Mouse (Mus musculus) limb, embryonic 12.5 days (tissue): ENCODE data around the gene Crhr1. TPM values are rescaled to one million over a fixed set of nuclear protein-coding genes. Genes with fewer than 3 reads are reported as not detected.

Source experiments
- ATAC-seq: fragments of 200-750 bp; cut with Nextera tagmentation; 2 replicates; pipeline ENCODE4 v1.8.0; 2017; ENCODE audit warnings: low read depth, moderate TSS enrichment; ENCODE audit not compliant: insufficient number of reproducible peaks, insufficient read depth, low FRiP score, low TSS enrichment
- H3K27ac ChIP-seq: fragments of 300-500 bp; sonication (generic); 2 replicates; pipeline ENCODE4 v1.5.1; 2016; ENCODE audit warnings: mild to moderate bottlenecking, moderate library complexity
- H3K27me3 ChIP-seq: fragments of 300-500 bp; sonication (generic); 2 replicates; pipeline ENCODE4 v1.6.1; 2016; ENCODE audit warnings: mild to moderate bottlenecking, moderate library complexity
- H3K36me3 ChIP-seq: fragments of 300-500 bp; sonication (generic); 2 replicates; pipeline ENCODE4 v1.6.1; 2016; ENCODE audit warnings: mild to moderate bottlenecking, moderate library complexity
- H3K4me1 ChIP-seq: fragments of 300-500 bp; sonication (generic); replicated peaks from 2 replicates; pipeline ENCODE4 v1.6.1; 2016
- H3K4me2 ChIP-seq: fragments of 300-500 bp; sonication (generic); 2 replicates; pipeline ENCODE4 v1.6.1; 2016; ENCODE audit warnings: mild to moderate bottlenecking, moderate library complexity
- H3K4me3 ChIP-seq: fragments of 300-500 bp; sonication (generic); replicated peaks from 2 replicates; pipeline ENCODE4 v1.5.1; 2016; ENCODE audit warnings: mild to moderate bottlenecking
- H3K9ac ChIP-seq: fragments of 300-500 bp; sonication (generic); replicated peaks from 2 replicates; pipeline ENCODE4 v1.6.1; 2016; ENCODE audit warnings: mild to moderate bottlenecking, moderate library complexity
- H3K9me3 ChIP-seq: fragments of 300-500 bp; sonication (generic); 2 replicates; pipeline ENCODE4 v1.6.1; 2016; ENCODE audit warnings: mild to moderate bottlenecking, moderate library complexity
- WGBS: fragments of 180-500 bp; shearing (Covaris S2); methylation state at CpG from one replicate; pipeline ENCODE4 v1.1.7; 2016; 5-methylcytosine and 5-hydroxymethylcytosine counted together
- polyA plus RNA-seq: library from polyadenylated mRNA; unstranded; fragments of >200 nt; fragmentation: Nextera tagmentation; extraction: Ambion mirVana; gene quantifications from 2 replicates; pipeline ENCODE4 v1.2.1, GENCODE M21; 2016

The Crhr1 gene
- polyA plus RNA-seq, 1 experiment from 2014 or later: 0.31 TPM

- Histone ChIP-seq H3K27me3 (peaks cover 86% of the 10 kb centered on the region), H3K27ac (no peak overlapping the region), H3K4me2 (peak overlapping the region; percentile 99), H3K4me3 (peak overlapping the region; percentile 61), H3K4me1 (peaks cover 22% of the 10 kb centered on the region), H3K9me3 (no peaks in the 10 kb centered on the region), H3K36me3 (no peaks in the 10 kb centered on the region), H3K9ac (peak overlapping the region; percentile 69)
- WGBS: under 1% methylated on average over 47 of the region's 47 CpGs
- no peak for ATAC-seq
Measured at GRCm38 (mm10) chr11:104133442-104133983, 858 bp downstream of the Crhr1 start.

DNA sequence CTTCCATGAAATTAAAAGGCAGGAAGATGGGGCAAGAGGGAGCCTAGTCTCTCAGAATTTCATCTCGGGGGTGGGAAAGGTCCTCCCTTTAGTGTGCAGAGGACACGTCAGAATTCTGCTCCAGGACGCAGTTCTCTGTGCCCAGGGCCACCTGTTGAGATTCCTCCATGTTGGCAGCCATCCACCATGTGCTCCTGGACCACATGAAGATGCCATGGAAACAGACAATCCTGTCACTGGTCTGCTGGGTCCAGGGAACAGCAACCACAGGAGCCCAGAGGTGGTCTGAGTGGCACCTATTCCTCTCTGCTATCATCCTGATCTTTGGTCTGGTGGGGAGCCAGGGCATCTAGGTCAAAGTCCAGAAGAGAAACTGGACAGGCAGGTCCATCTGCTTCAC, 6.3 kb downstream of the Crhr1 start:
- H3K36me3 ChIP-seq: no peaks in the 10 kb centered on the region
- H3K4me1 ChIP-seq: no peaks in the 10 kb centered on the region
- H3K9ac ChIP-seq: no peak overlapping the region
- WGBS: 71% methylated on average over 3 of the region's 3 CpGs
- no peak overlapping the region for H3K4me2 ChIP-seq
- H3K27ac ChIP-seq: no peak overlapping the region
- H3K27me3 ChIP-seq: peaks cover 58% of the 10 kb centered on the region
- H3K9me3 ChIP-seq: no peaks in the 10 kb centered on the region
- ATAC-seq: no peak
- H3K4me3 ChIP-seq: no peak overlapping the region

GRCm38 (mm10) chr11:104144930-104145329, 12.3 kb downstream of the Crhr1 start:
- no peak overlapping the region for H3K9ac ChIP-seq
- 100% methylated on average over 1 of the region's 1 CpGs for WGBS
- no peaks in the 10 kb centered on the region for H3K36me3 ChIP-seq
- H3K4me2 ChIP-seq: no peak overlapping the region
- ATAC-seq: no peak
- H3K4me3 ChIP-seq: no peak overlapping the region
- H3K4me1 ChIP-seq: no peaks in the 10 kb centered on the region
- H3K27ac ChIP-seq: no peak overlapping the region
- H3K9me3 ChIP-seq: no peaks in the 10 kb centered on the region
- H3K27me3 ChIP-seq: peaks cover 13% of the 10 kb centered on the region; the same call in 1 of the 2 replicates

DNA sequence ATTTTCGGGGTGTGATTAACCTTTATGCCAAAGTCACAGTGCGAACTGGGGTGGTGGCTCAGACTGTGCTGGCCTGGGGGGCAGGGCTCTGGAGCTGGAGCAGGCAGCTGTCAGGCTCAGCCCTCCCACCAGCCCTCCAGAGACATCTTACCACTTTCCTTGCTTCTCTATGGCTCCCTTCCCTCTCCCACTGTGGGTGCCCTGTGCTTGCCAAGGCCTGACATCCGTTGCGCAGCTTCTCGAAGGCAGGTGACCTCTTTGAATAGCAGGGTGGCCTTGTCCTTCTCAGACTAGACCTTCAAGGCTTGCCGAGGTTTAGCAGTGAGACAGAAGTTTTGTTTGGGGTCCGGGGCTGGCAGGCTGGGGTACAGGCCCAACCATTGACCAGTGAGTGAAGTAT, 16.1 kb downstream of the Crhr1 start:
- no peak overlapping the region for H3K4me2 ChIP-seq
- no peak overlapping the region for H3K9ac ChIP-seq
- H3K36me3 ChIP-seq: no peaks in the 10 kb centered on the region
- WGBS: 64% methylated on average over 7 of the region's 7 CpGs
- no peak overlapping the region for H3K4me3 ChIP-seq
- peaks cover 10% of the 10 kb centered on the region; the same call in 1 of the 2 replicates for H3K4me1 ChIP-seq
- H3K9me3 ChIP-seq: no peaks in the 10 kb centered on the region
- H3K27ac ChIP-seq: no peak overlapping the region
- ATAC-seq: no peak
- 0 out of 2 replicates have a peak, but pooled peaks cover 7% of the 10 kb centered on the region for H3K27me3 ChIP-seq

GRCm38 (mm10) chr11:104150911-104151310, 18.3 kb downstream of the Crhr1 start:
- H3K4me2 ChIP-seq: no peak overlapping the region
- 37% methylated on average over 5 of the region's 5 CpGs for WGBS
- H3K4me3 ChIP-seq: no peak overlapping the region
- H3K36me3 ChIP-seq: no peaks in the 10 kb centered on the region
- no peak overlapping the region for H3K9ac ChIP-seq
- H3K4me1 ChIP-seq: peaks cover 10% of the 10 kb centered on the region; the same call in 1 of the 2 replicates
- no peaks in the 10 kb centered on the region for H3K9me3 ChIP-seq
- 0 out of 2 replicates have a peak, but pooled peaks cover 7% of the 10 kb centered on the region for H3K27me3 ChIP-seq
- ATAC-seq: no peak
- no peak overlapping the region for H3K27ac ChIP-seq

- Histone ChIP-seq H3K4me1 (peaks cover 22% of the 10 kb centered on the region), H3K27me3 (peaks cover 24% of the 10 kb centered on the region), H3K36me3 (no peaks in the 10 kb centered on the region), H3K9me3 (no peaks in the 10 kb centered on the region), H3K4me3 (no peak overlapping the region), H3K27ac (no peak overlapping the region), H3K4me2 (no peak overlapping the region), H3K9ac (no peak overlapping the region)
- WGBS: 59% methylated on average over 4 of the region's 4 CpGs
- no peak for ATAC-seq
Measured at GRCm38 (mm10) chr11:104154332-104154731, 21.7 kb downstream of the Crhr1 start.

DNA sequence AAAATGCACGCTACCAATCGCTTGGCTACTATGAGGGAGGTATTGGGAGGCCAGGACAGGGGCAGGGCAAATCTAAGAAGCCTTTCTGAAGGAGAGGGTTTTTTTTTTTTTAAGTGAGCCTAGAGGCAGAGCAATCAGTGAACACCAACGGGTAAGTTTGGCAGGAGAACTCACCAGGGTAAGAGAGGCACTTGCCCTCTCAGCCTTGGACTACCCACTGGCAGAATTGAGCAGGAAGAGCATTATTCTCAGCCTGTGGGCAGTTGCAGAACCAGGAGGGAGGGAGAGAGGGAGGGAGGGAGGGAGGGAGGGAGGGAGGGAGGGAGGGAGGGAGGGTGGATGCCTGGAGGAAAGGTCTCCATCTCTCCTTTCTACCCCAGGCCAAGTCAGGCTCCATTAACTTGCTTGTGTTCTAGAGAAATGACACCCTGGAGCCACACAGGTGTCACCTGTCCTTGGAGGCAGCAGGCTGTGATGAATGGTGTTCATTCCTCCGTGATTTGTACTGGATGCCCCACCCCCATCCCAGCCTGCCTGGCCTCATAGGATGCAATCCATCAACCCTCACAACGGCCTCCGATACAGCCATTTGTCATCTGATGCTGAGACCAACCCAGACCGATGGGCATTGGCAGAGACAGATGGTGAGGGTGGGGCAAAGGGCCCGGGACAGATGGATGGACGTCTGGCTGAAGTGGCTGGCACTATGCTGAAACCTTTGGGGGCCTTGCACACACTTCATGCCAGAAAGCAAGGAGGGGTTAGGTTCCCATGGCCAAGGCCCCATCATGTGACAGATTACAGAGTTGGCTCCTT, 22.4 kb downstream of the Crhr1 start:
- no peak overlapping the region for H3K4me2 ChIP-seq
- H3K36me3 ChIP-seq: no peaks in the 10 kb centered on the region
- no peaks in the 10 kb centered on the region for H3K9me3 ChIP-seq
- H3K27me3 ChIP-seq: peaks cover 27% of the 10 kb centered on the region
- ATAC-seq: no peak
- 28% methylated on average over 9 of the region's 9 CpGs for WGBS
- no peak overlapping the region for H3K27ac ChIP-seq
- H3K9ac ChIP-seq: no peak overlapping the region
- H3K4me3 ChIP-seq: no peak overlapping the region
- peaks cover 22% of the 10 kb centered on the region for H3K4me1 ChIP-seq

DNA sequence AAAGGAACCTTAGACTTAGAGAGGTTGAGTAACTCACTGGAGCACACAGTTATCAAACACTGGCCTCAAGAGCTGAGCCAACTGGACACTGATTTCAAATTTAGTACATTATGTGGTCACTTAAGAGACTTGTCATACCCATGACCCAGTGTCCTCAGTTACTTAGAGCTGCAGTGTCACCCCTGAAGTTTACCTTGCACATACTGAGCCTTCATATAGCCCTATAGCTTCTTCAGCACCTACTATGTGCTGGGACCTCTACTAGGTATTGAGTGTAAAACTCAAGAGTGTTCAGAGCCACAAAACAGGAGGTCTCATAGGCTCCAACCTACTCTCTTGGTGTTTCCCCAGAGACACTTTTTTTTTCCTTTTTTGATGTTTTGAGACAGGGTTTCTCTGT, 23.2 kb downstream of the Crhr1 start:
- no peaks in the 10 kb centered on the region for H3K36me3 ChIP-seq
- H3K9me3 ChIP-seq: no peaks in the 10 kb centered on the region
- H3K27me3 ChIP-seq: peaks cover 27% of the 10 kb centered on the region
- no peak overlapping the region for H3K4me3 ChIP-seq
- no peak overlapping the region for H3K9ac ChIP-seq
- no peak for ATAC-seq
- peaks cover 15% of the 10 kb centered on the region for H3K4me1 ChIP-seq
- H3K4me2 ChIP-seq: no peak overlapping the region
- no peak overlapping the region for H3K27ac ChIP-seq

DNA sequence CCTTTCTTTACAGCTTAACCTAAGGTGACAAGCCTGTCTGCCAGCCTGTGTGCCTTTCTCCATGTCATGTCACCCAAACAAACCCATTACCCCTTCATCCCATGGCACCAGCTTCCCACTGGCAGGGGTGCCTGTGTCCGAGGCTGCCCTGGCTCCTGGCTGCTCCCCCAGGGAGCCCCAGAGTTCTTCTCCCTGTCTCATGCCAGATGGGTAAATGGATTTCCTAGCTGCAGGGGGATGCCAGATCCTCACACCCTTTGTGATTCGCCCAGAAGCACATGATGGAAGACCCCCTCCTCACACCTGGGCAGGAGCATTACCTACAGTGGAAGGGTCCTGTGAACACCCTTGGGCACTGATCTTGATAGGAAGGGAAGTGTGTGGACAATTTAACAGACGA, 23.7 kb downstream of the Crhr1 start:
- peaks cover 27% of the 10 kb centered on the region for H3K27me3 ChIP-seq
- H3K9me3 ChIP-seq: no peaks in the 10 kb centered on the region
- no peak for ATAC-seq
- no peak overlapping the region for H3K4me3 ChIP-seq
- WGBS: 62% methylated on average over 3 of the region's 3 CpGs
- H3K36me3 ChIP-seq: no peaks in the 10 kb centered on the region
- H3K27ac ChIP-seq: no peak overlapping the region
- no peak overlapping the region for H3K4me2 ChIP-seq
- H3K9ac ChIP-seq: no peak overlapping the region
- peaks cover 12% of the 10 kb centered on the region for H3K4me1 ChIP-seq

DNA sequence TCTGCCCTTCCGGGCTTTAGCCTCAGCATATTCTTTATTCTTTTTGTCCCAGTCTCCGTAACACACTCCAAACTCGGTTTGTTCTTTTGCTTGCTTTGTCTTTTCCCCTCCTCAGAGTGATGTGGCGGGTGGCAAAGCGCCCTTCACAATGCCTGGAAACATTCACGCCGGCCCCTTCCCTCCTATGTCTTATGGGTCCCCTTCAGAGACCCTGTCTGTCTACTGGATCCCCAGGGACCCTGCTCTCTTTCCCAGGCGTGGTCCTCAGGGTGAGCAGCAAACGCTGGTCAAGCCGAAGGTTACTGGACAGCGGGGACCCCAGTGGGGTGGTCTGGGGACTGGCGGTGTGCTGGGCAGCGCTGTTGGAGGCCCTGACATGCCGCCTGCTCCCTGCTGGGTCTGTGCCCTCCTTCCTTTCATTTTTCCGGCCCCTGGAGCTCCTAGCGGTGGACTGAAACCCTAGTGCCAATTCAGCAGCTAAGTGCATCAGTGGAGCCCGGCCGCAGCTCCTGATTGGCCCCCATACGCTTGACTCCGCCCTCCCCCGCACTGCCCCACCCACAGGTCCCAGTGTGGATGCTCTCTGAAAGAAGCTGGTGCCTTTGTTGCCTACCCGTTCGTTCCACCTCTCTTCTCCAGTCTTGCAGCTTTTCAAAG, 25.1 kb downstream of the Crhr1 start:
- Histone ChIP-seq H3K4me3 (peak overlapping the region; percentile 38), H3K4me1 (peaks cover 12% of the 10 kb centered on the region), H3K27me3 (peaks cover 27% of the 10 kb centered on the region), H3K4me2 (peak overlapping the region; percentile 72), H3K9me3 (no peaks in the 10 kb centered on the region), H3K27ac (no peak overlapping the region), H3K36me3 (no peaks in the 10 kb centered on the region), H3K9ac (peak overlapping the region; percentile 28; the same call in 1 of the 2 replicates)
- ATAC-seq: peak; percentile 78; the same call in 1 of the 2 replicates
- 8% methylated on average over 23 of the region's 23 CpGs for WGBS

DNA sequence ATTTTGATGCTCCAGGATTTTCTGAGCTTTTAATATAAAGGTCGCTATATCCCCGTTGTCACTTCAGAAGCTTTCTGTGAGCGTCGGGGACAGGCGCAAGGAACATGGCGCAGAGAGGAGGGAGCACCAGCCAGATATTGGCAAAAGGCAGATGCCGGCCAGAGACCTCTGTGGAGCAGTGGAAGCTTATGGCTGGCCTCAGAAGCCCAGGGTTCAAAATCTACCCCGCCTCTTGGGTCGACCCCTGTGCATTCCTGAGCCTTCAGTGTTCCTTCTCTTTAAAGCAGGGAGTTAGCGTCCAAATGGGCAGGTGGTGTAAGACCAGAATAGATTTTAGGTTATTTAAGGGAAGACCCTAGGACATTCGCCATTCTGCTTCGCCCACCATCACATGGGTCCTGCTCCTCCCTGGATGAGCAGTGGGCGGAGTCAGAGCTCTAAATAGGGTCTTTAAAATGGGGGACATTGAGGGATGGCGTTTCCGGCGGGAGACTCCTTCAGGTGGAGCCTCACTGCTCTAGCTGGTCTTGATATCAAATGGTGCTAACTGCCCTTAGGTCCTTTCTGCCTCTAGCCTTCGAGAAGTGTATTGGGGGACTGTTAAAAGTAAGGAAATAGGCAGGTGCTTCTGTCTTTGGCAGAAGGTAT, 25.7 kb downstream of the Crhr1 start:
- Histone ChIP-seq H3K9ac (peak overlapping the region; percentile 28; the same call in 1 of the 2 replicates), H3K36me3 (no peaks in the 10 kb centered on the region), H3K4me1 (peaks cover 12% of the 10 kb centered on the region), H3K4me2 (peak overlapping the region; percentile 72), H3K27me3 (peaks cover 27% of the 10 kb centered on the region), H3K9me3 (no peaks in the 10 kb centered on the region), H3K4me3 (peak overlapping the region; percentile 38), H3K27ac (no peak overlapping the region)
- ATAC-seq: no peak
- 6% methylated on average over 17 of the region's 17 CpGs for WGBS
